Mouse (Mus musculus): ENCODE data around the gene Agtpbp1. TPM values are rescaled to one million over a fixed set of nuclear protein-coding genes. Genes with fewer than 3 reads are reported as not detected.
A peak's percentile ranks its signal among the peaks of the same experiment; 100 is the strongest.

The Agtpbp1 gene
- 10.0 and 11.6 TPM in 2 replicates for polyA plus RNA-seq (2016; fragmentation: Nextera tagmentation; extraction: Ambion mirVana)

DNA sequence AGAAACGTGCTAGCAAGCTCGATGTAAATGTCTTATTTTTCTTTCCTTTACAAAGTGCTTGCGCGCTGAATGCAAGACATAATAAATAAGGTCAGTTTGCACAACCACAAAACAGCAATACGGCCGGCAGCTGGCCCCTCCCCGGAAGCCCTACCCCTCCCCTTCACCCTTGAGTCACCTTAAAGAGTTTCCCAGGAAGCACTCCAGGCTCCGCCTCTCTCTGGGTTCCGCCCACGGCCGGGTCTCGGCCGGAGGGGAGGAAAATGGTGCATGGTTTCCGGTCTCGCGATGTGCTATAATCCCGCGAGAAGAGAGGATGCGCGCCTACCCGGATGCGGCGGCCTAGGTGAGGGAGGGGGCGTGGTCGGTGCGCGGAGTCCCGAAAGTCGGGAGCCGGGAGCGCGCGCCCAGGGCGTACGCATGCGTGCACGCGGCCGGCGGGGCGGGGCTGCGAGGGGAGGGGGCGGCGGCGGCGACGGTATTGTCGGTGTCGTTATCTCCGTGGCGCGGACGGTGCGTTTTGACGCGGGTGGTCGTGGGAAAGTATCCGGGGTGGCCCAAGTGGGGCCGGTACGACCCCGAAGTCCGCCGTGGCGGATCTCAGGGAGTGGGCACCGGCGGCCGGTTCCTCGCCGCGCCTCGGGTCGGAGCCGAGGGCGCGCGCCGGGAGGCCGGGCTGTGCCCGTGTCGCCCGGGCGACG lies at the start of gene Agtpbp1, which contains the start of gene Naa35:
Gene Agtpbp1, minus strand, starts transcription at position 281 of the 701 bp plus-strand sequence.
Gene Naa35, plus strand, starts transcription at position 313 of the 701 bp plus-strand sequence.
- Histone ChIP-seq H3K4me1 (peaks cover 25% of the 10 kb centered on the region), H3K4me3 (peak within 1 kb of the TSS; percentile 95), H3K27ac (peak within 1 kb of the TSS; percentile 95), H3K36me3 (peaks cover 35% of the 10 kb centered on the region), H3K27me3 (ENCODE audit: low read depth, poor library complexity, severe bottlenecking) (no peaks in the 10 kb centered on the region), H3K9me3 (replicated peaks) (no peaks in the 10 kb centered on the region)
- DNase-seq (ENCODE audit: low spot score): peak; percentile 100
- under 1% methylated on average over 83 of the region's 83 CpGs for WGBS

DNA sequence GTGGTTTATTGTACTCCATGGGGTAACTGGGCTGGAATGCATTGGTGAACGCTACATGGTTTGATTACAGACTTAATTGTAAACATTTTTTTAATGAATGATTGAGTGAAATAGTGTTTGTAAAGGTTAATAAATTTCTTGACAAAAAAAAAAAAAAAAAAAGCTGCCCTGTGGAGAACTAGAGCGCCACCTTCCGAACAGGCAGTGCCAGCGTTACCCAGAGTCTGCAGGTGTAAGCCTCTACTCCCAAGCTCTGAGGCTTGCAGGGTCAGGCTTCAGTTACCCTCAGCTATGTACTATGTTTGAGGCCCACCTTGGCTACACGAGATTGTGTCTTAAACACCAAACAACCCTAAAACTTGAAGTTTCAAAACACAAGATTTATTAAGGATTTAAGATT lies 49.6 kb upstream of the Agtpbp1 start:
- Histone ChIP-seq H3K27me3 (ENCODE audit: low read depth, poor library complexity, severe bottlenecking) (no peaks in the 10 kb centered on the region), H3K4me1 (no peaks in the 10 kb centered on the region), H3K36me3 (peaks cover 100% of the 10 kb centered on the region), H3K9me3 (replicated peaks) (no peaks in the 10 kb centered on the region), H3K27ac (no peak overlapping the region), H3K4me3 (no peak overlapping the region)
- DNase-seq (ENCODE audit: low spot score): no peak
- 79% methylated on average over 5 of the region's 5 CpGs for WGBS

DNA sequence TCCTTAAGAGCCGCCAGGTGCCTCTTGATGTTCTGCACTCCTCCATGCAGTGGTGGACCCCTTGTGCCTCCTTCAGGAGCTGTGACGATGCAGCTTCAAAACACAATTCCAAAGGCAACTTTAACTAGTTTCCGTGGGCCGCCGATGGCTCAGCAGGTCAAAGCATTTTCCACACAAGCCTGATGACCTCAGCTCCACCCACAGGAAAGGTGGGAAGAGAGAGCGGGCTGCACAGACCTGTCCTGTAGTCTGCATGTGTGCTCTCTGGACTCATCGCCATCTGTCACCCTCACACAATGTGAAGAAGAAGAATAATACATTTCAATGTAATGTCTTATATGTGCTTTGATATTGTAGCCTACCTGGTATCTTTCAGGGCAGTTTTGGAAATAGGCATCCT lies 41.7 kb upstream of the Agtpbp1 start:
- Histone ChIP-seq H3K27me3 (ENCODE audit: low read depth, poor library complexity, severe bottlenecking) (no peaks in the 10 kb centered on the region), H3K27ac (no peak overlapping the region), H3K36me3 (peaks cover 94% of the 10 kb centered on the region), H3K9me3 (replicated peaks) (no peaks in the 10 kb centered on the region), H3K4me3 (no peak overlapping the region), H3K4me1 (no peaks in the 10 kb centered on the region)
- no peak for DNase-seq (ENCODE audit: low spot score)
- 90% methylated on average over 7 of the region's 7 CpGs for WGBS

DNA sequence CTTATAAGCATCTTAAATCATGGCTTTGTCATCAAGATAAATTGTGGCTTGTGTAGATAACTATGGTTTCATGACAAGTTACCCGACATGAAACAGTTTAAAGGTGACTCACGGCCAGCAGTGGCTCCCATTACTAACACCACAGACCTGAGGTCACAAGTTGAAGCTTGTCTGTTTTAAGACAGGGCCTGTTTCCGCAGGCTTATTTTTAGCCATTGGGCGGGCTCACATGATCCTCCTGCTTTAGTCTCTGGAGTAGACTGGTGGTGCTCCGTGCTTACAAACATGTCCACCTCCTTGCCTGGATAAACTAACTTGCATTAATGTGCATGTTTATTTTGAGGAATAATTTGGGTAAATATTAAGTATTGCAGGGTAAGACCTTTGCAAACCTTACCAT lies 39.9 kb upstream of the Agtpbp1 start:
- Histone ChIP-seq H3K27ac (no peak overlapping the region), H3K27me3 (ENCODE audit: low read depth, poor library complexity, severe bottlenecking) (no peaks in the 10 kb centered on the region), H3K4me3 (no peak overlapping the region), H3K4me1 (no peaks in the 10 kb centered on the region), H3K9me3 (replicated peaks) (no peaks in the 10 kb centered on the region), H3K36me3 (peaks cover 94% of the 10 kb centered on the region)
- no peak for DNase-seq (ENCODE audit: low spot score)
- WGBS: 77% methylated on average over 5 of the region's 5 CpGs

DNA sequence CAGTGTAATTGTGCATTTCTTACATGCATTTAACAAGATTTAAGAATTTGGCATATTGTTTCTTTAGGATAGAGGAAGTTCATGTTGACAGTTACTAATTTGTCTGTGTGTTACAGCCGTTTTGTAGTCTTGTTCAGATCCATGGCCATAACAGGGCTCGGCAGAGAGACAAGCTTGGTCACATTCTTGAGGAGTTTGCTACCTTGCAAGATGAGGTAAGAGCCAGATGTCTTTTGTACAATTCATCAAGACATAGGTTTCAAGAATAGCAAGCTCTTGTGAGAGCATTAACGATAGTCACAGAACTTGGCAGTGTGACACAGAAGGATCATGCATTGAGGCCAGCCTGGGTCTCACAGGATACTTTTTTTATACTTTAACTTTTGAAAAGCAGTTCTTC lies 39.4 kb upstream of the Agtpbp1 start:
- Histone ChIP-seq H3K9me3 (replicated peaks) (no peaks in the 10 kb centered on the region), H3K4me3 (no peak overlapping the region), H3K4me1 (no peaks in the 10 kb centered on the region), H3K27ac (no peak overlapping the region), H3K36me3 (peaks cover 92% of the 10 kb centered on the region), H3K27me3 (ENCODE audit: low read depth, poor library complexity, severe bottlenecking) (no peaks in the 10 kb centered on the region)
- DNase-seq (ENCODE audit: low spot score): no peak
- WGBS: 82% methylated on average over 3 of the region's 3 CpGs

DNA sequence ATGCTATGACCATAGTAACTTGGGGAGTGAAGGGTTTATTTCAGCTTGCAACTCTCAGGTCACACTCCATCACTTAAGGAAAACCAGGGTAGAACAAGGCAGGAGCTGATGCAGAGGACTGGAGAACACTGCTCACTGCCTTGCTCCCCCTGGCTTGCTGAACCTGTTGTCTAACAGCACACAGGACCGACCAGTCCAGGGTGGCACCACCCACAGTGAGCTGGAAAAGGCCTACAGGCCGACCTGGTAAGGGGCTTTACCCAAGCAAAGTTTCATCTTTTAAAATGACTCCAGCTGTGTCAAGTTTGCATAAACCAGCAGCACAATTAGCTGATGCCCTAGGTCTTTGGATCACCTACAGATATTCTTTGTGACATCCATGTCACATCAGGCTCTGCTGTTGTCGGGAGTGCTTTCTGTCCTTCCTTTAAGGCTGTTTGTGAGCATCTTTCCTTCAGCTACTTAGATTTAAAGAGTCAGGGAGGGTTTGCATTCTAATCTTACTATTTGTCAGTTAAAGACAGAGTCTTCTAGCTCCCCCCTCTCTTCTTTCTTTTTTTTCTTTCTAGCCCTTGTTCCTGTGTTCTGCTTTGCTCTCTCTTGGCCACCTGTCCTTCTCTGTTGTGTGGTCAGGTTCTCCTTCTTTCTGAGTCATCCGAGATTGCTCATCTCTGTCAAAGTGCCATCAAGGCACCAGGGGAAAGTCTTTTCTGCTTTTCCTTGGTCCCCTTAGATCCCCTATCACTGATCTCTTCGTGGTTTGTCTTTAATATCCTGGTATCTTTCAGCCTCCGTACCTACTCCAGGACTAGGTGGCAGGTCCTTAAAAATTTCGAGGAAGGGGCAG lies 36.8 kb upstream of the Agtpbp1 start:
- WGBS: 93% methylated on average over 7 of the region's 7 CpGs
- Histone ChIP-seq H3K9me3 (replicated peaks) (no peaks in the 10 kb centered on the region), H3K4me3 (no peak overlapping the region), H3K36me3 (peaks cover 91% of the 10 kb centered on the region), H3K4me1 (no peaks in the 10 kb centered on the region), H3K27me3 (ENCODE audit: low read depth, poor library complexity, severe bottlenecking) (no peaks in the 10 kb centered on the region), H3K27ac (no peak overlapping the region)
- no peak for DNase-seq (ENCODE audit: low spot score)

DNA sequence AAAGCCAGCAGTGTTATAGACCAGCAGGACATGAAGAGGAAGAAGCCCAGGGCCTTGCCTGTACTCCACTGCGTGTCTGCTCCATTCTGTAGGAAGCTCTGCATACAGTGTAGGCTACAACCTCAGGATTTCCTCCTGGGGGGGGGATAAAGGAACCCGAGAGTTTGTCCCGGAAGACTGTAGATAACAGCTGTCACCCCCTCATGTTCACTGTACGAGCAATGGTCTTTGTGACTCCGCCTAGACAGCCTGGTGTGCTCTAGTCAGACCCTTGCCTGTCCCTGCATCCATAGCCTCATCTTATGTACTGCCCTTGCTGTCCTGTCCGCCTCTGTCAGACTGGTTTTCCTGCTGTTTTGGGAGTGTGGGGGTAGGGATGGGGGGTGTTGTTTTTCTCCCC lies 33.4 kb upstream of the Agtpbp1 start:
- DNase-seq (ENCODE audit: low spot score): no peak
- 93% methylated on average over 6 of the region's 6 CpGs for WGBS
- H3K36me3 ChIP-seq: peaks cover 86% of the 10 kb centered on the region

DNA sequence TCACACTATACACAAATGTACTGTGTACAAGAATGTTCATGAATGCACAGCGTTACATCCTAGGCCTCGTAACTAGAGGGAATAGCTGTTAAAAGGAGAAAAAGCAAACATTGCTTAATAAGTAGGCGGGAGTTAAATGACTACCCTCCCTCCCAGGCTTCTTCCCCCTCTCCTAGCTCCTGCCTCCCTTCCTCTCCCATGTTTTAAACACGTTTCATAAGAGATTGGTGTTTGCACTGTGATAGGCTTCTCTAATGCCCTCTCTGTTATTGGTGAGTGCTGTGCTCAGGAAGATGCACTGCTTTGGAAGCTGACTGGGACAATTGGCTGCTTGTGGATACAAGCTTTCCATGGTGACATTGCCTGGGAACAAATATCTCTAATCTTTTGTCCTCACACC lies 30.5 kb upstream of the Agtpbp1 start:
- WGBS: 89% methylated on average over 4 of the region's 4 CpGs
- Histone ChIP-seq H3K4me3 (no peak overlapping the region), H3K27ac (no peak overlapping the region), H3K4me1 (no peaks in the 10 kb centered on the region), H3K27me3 (ENCODE audit: low read depth, poor library complexity, severe bottlenecking) (no peaks in the 10 kb centered on the region), H3K36me3 (peaks cover 85% of the 10 kb centered on the region), H3K9me3 (replicated peaks) (no peaks in the 10 kb centered on the region)
- DNase-seq (ENCODE audit: low spot score): no peak

More for the DNA sequence above, 33.4 kb upstream of the Agtpbp1 start:
- Histone ChIP-seq H3K9me3 (replicated peaks) (no peaks in the 10 kb centered on the region), H3K27me3 (ENCODE audit: low read depth, poor library complexity, severe bottlenecking) (no peaks in the 10 kb centered on the region), H3K4me3 (no peak overlapping the region), H3K27ac (no peak overlapping the region), H3K4me1 (no peaks in the 10 kb centered on the region)

DNA sequence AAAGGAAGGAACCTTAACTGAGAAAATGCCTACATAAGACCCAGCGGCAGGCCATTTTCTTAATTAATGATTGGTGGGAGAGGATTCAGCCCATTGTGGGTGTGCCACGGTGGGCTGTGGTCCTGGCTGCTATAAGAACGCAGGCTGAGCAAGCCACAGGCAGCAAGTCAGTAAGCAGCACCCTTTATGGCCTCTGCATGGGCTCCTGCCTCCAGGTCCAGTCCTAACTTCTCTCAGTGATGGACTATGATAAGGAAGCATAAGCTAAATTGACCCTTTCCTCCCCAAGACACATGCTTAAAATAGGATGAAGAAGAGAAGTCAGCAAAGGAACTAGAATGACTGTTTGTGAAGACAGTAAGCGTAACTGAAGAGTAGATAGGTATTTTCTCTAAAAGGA lies 30.1 kb upstream of the Agtpbp1 start:
- DNase-seq (ENCODE audit: low spot score): no peak
- WGBS: 91% methylated on average over 4 of the region's 4 CpGs
- Histone ChIP-seq H3K4me3 (no peak overlapping the region), H3K27ac (no peak overlapping the region), H3K27me3 (ENCODE audit: low read depth, poor library complexity, severe bottlenecking) (no peaks in the 10 kb centered on the region), H3K4me1 (no peaks in the 10 kb centered on the region), H3K36me3 (peaks cover 85% of the 10 kb centered on the region), H3K9me3 (replicated peaks) (no peaks in the 10 kb centered on the region)

DNA sequence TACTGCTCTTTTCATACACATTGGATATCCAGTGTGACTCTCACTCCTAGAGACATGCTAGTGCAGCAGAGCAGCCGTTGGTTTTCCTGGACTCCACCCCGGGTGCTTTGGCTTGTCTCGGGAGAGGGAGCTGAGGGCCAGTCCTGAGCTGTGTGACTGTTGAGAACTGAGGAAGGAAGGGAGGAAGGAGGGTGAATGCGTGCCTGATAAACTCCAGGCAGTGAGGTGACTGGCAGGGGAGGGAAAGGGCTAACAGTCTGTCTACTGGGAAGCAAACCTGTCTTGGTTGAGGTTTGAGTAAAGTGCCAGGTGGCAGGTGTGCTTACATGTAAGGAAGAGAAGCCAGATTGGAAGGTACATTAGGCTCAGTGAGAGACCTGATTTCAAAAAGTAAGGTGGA lies 28.8 kb upstream of the Agtpbp1 start:
- DNase-seq (ENCODE audit: low spot score): no peak
- no peak overlapping the region for H3K27ac ChIP-seq
- peaks cover 87% of the 10 kb centered on the region for H3K36me3 ChIP-seq
- 87% methylated on average over 4 of the region's 4 CpGs for WGBS
- H3K27me3 ChIP-seq (ENCODE audit: low read depth, poor library complexity, severe bottlenecking): no peaks in the 10 kb centered on the region
- H3K4me3 ChIP-seq: no peak overlapping the region
- no peaks in the 10 kb centered on the region for H3K9me3 ChIP-seq (replicated peaks)
- no peaks in the 10 kb centered on the region for H3K4me1 ChIP-seq

DNA sequence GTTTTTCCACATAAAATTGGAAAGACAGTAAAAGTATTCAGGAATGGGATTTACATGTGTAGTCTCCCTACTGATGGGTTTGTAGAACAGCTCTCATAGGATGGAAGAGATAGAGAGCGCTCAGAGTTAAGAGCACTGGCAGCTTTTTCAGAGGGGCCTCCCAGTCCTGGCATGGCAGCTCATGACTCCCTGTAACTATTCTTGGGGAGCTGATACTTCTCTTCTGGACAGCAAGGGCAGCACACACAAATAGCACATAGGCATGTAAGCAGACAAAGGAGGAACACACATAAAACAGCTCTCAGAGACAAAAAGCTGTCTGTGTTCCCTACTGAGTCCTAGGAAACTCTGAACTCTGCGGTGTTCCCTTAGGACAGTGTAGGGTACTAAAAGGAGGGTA lies 25.4 kb upstream of the Agtpbp1 start:
- 95% methylated on average over 2 of the region's 2 CpGs for WGBS
- DNase-seq (ENCODE audit: low spot score): no peak
- H3K4me3 ChIP-seq: no peak overlapping the region
- no peaks in the 10 kb centered on the region for H3K9me3 ChIP-seq (replicated peaks)
- no peaks in the 10 kb centered on the region for H3K27me3 ChIP-seq (ENCODE audit: low read depth, poor library complexity, severe bottlenecking)
- no peaks in the 10 kb centered on the region for H3K4me1 ChIP-seq
- no peak overlapping the region for H3K27ac ChIP-seq
- peaks cover 98% of the 10 kb centered on the region for H3K36me3 ChIP-seq

DNA sequence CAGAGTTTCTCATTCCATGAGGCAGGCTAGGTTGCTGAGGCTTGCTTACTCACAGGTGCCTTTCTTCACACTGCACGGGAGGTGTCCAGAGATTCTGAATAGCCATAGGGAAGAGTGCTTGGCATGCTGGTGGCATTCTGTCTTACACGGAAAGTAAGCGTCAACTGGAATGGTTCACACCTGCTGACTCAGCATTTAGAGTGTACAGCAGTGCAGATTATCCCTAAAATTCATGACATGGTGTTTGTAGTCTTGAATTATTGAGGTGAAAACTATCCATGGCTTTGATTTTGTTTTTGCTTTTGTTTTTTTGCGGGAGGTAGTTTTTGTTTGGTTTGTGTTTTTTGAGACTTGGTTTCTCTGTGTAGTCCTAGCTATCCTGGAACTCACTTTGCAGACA lies 24.9 kb upstream of the Agtpbp1 start:
- H3K36me3 ChIP-seq: peaks cover 98% of the 10 kb centered on the region
- WGBS: 95% methylated on average over 4 of the region's 4 CpGs
- no peak overlapping the region for H3K4me3 ChIP-seq
- H3K27ac ChIP-seq: no peak overlapping the region
- no peaks in the 10 kb centered on the region for H3K27me3 ChIP-seq (ENCODE audit: low read depth, poor library complexity, severe bottlenecking)
- no peaks in the 10 kb centered on the region for H3K4me1 ChIP-seq
- no peak for DNase-seq (ENCODE audit: low spot score)
- no peaks in the 10 kb centered on the region for H3K9me3 ChIP-seq (replicated peaks)

DNA sequence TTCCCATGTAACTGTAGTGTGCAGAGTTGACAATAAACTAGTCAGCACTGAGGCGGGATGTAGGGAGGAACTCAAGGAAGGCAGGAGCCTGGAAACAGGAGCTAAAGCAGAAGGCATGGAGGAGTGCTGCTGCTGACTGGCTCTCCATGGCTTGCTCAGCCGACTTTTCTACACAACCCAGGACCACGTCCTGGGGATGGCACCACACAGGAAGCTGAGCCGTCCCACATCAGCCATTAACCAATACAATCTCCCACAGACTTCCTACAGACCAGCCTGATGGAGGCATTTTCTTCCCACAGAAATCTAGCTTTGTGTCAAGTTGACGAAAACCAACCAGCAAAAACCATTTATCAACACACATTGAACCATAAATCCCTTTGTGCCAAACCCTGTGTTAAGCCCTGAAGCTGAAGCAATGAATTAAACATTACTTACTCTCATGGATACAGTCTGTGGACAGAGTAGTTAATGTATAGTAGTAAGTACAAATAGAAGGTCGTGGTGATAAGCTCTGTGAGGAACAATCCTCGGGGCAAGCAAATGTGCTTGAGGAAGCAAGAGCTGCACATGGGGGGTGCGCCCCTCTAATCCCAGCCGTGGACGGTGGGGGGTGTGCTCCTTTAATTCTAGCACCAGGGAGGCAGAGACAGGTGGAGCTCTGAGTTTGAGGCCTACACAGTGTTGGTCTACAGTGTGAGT lies 20.3 kb upstream of the Agtpbp1 start:
- Histone ChIP-seq H3K4me3 (no peak overlapping the region), H3K27ac (no peak overlapping the region), H3K27me3 (ENCODE audit: low read depth, poor library complexity, severe bottlenecking) (no peaks in the 10 kb centered on the region), H3K9me3 (replicated peaks) (no peaks in the 10 kb centered on the region), H3K4me1 (no peaks in the 10 kb centered on the region), H3K36me3 (peaks cover 99% of the 10 kb centered on the region)
- 90% methylated on average over 10 of the region's 10 CpGs for WGBS
- DNase-seq (ENCODE audit: low spot score): no peak

All from limb, embryonic 10.5 days (tissue).